Mouse (Mus musculus) cerebellum, postnatal 14 days (tissue): ENCODE data around the gene Defa32.
"Not testable (repeated sequence)": the region's sequence is repeated elsewhere in the genome, so short reads cannot be mapped to it uniquely, and the experiment has no call there.

Experiments used
- DNase-seq, 2 experiments: peaks; one replicate each; pipeline ENCODE4 v3.0.0; 2021; ENCODE audit warnings: mixed read lengths in 2 of 2

The Defa32 gene

DNA sequence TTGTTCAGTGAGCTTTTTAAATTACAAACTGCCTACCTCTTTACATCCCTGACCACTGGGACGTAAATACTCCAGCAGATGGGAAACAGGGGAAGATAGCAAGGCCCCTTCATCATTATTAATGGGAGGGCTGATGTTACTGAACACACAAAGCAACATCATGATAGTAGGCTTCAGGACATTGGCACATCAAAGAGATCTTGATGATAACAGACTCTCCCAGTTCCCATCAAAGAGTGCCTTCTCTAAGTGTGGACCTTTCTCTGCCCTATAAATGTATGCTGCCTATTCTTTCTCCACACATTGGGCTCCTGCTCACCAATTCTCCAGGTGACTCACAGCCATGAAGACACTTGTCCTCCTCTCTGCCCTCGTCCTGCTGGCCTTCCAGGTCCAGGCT, at the start of gene Defa32:
Gene Defa32 (plus strand): TSS at position 301 of the 400 bp plus-strand sequence.
- not testable (repeated sequence) for DNase-seq

DNA sequence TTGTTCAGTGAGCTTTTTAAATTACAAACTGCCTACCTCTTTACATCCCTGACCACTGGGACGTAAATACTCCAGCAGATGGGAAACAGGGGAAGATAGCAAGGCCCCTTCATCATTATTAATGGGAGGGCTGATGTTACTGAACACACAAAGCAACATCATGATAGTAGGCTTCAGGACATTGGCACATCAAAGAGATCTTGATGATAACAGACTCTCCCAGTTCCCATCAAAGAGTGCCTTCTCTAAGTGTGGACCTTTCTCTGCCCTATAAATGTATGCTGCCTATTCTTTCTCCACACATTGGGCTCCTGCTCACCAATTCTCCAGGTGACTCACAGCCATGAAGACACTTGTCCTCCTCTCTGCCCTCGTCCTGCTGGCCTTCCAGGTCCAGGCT, 19.9 kb upstream of the Defa32 start, which contains the start of gene Defa20:
Gene Defa20 (plus strand): TSS at position 301 of the 400 bp plus-strand sequence.
- not testable (repeated sequence) for DNase-seq

DNA sequence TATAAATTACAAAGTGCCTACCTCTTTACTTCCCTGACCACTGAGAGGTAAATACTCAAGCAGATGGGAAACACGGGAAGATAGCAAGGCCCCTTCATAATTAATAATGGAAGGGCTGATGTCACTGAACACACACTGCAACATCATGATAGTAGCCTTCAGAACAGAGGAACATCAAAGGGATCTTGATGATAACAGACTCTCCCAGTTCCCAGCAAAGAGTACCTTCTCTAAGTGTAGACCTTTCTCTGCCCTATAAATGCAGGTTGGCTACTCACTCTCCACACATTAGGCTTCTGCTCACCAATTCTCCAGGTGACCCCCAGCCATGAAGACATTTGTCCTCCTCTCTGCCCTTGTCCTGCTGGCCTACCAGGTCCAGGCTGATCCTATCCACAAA, 36.3 kb downstream of the Defa32 start, which contains the start of gene Defa37:
Gene Defa37 (plus strand): TSS at position 301 of the 400 bp plus-strand sequence.
- not testable (repeated sequence) for DNase-seq
